In genomic region chr2:4391678-4392085, GRCm38 (mm10) we compare ENCODE assay signal across 9 mouse cellular contexts.
DNase-seq lines count a peak whose midpoint lies in the region; ATAC-seq and TF ChIP-seq lines count a peak whose summit lies in the region.
"Had no signal": no experiment of that assay in that cellular context is flagged by ENCODE, and none has a peak within 500 bp of the region (broad histone marks: within the 10 kb centered on the region; RNA-seq: fewer than 3 reads in every experiment).

No protein-coding gene starts in this region.

- H3K4me2 ChIP-seq in hindbrain, postnatal 0 days (ENCODE audit: low read depth, low read length): no peak overlapping the region; the same call in 1 of the 2 replicates
- no peak overlapping the region for H3K4me2 ChIP-seq in hindbrain, embryonic 16.5 days (ENCODE audit: low read length)
- peak overlapping the region; percentile 31 for H3K4me2 ChIP-seq in heart, embryonic 12.5 days
- H3K4me2 ChIP-seq in forebrain, embryonic 16.5 days (ENCODE audit: low read length): no peak overlapping the region

- H3K4me1 ChIP-seq in hindbrain, postnatal 0 days (ENCODE audit: insufficient read depth, low read length): no peaks in the 10 kb centered on the region; the same call in 1 of the 2 replicates
- H3K4me1 ChIP-seq in hindbrain, embryonic 16.5 days (ENCODE audit: control insufficient read depth, insufficient read depth, low read depth, low read length): 0 out of 2 replicates have a peak, but pooled peaks cover 2% of the 10 kb centered on the region
- H3K4me1 ChIP-seq in heart, embryonic 12.5 days (replicated peaks): peaks cover 29% of the 10 kb centered on the region
- H3K4me1 ChIP-seq in forebrain, embryonic 16.5 days (replicated peaks; ENCODE audit: control insufficient read depth, insufficient read depth, low read length): peaks cover 6% of the 10 kb centered on the region

- H3K9me3 ChIP-seq in hindbrain, postnatal 0 days (ENCODE audit: low read length): no peaks in the 10 kb centered on the region
- no peaks in the 10 kb centered on the region for H3K9me3 ChIP-seq in hindbrain, embryonic 16.5 days (ENCODE audit: control insufficient read depth, low read length)
- H3K9me3 ChIP-seq in heart, embryonic 12.5 days (replicated peaks): peaks cover 4% of the 10 kb centered on the region; the same call in 1 of the 2 replicates
- no peaks in the 10 kb centered on the region for H3K9me3 ChIP-seq in forebrain, embryonic 16.5 days (ENCODE audit: control insufficient read depth, low read length)

- H3K4me3 ChIP-seq in hindbrain, postnatal 0 days (ENCODE audit: low read length): no peak overlapping the region
- no peak overlapping the region for H3K4me3 ChIP-seq in hindbrain, embryonic 16.5 days (ENCODE audit: low read length)
- H3K4me3 ChIP-seq in heart, embryonic 12.5 days: no peak overlapping the region
- no peak overlapping the region for H3K4me3 ChIP-seq in forebrain, embryonic 16.5 days (replicated peaks; ENCODE audit: low read length)
- H3K4me3 ChIP-seq: myocyte had no signal

- H3K27me3 ChIP-seq in hindbrain, postnatal 0 days (ENCODE audit: insufficient read depth, low read length): no peaks in the 10 kb centered on the region
- H3K27me3 ChIP-seq in hindbrain, embryonic 16.5 days (replicated peaks; ENCODE audit: control insufficient read depth, insufficient read depth, low read length): no peaks in the 10 kb centered on the region
- no peaks in the 10 kb centered on the region for H3K27me3 ChIP-seq in heart, embryonic 12.5 days (replicated peaks)
- H3K27me3 ChIP-seq in forebrain, embryonic 16.5 days (replicated peaks; ENCODE audit: control insufficient read depth, insufficient read depth, low read length): no peaks in the 10 kb centered on the region

- no peaks in the 10 kb centered on the region for H3K36me3 ChIP-seq in hindbrain, postnatal 0 days (ENCODE audit: insufficient read depth, low read length)
- H3K36me3 ChIP-seq in hindbrain, embryonic 16.5 days (ENCODE audit: control insufficient read depth, insufficient read depth, low read length): no peaks in the 10 kb centered on the region
- no peaks in the 10 kb centered on the region for H3K36me3 ChIP-seq in heart, embryonic 12.5 days
- H3K36me3 ChIP-seq in forebrain, embryonic 16.5 days (ENCODE audit: control insufficient read depth, insufficient read depth): no peaks in the 10 kb centered on the region

- no peak; the same call in 1 of the 2 replicates for ATAC-seq in hindbrain, postnatal 0 days
- no peak for ATAC-seq in hindbrain, embryonic 16.5 days
- peak; percentile 77; the same call in 1 of the 2 replicates for ATAC-seq in heart, embryonic 12.5 days (ENCODE audit: insufficient number of reproducible peaks, low FRiP score)
- ATAC-seq in granulocyte monocyte progenitor cell, adult 5-6 weeks (replicated peaks; ENCODE audit: poor library complexity, severe bottlenecking): no peak
- no peak for ATAC-seq in forebrain, embryonic 16.5 days

- H3K9ac ChIP-seq in hindbrain, postnatal 0 days (replicated peaks; ENCODE audit: low read length): no peak overlapping the region
- H3K9ac ChIP-seq in hindbrain, embryonic 16.5 days (ENCODE audit: low read depth, low read length): no peak overlapping the region
- H3K9ac ChIP-seq in heart, embryonic 12.5 days: no peak overlapping the region
- H3K9ac ChIP-seq in forebrain, embryonic 16.5 days (replicated peaks; ENCODE audit: low read depth, low read length): no peak overlapping the region

- no peak for TF ChIP-seq CTCF in hindbrain, postnatal 0 days (IDR thresholded peaks at IDR 0.05; ENCODE audit: low read depth)

- H3K27ac ChIP-seq in hindbrain, postnatal 0 days: peak overlapping the region; percentile 22
- H3K27ac ChIP-seq in hindbrain, embryonic 16.5 days (ENCODE audit: low read depth, low read length): no peak overlapping the region
- H3K27ac ChIP-seq in heart, embryonic 12.5 days (ENCODE audit: poor library complexity, severe bottlenecking): peak overlapping the region; percentile 16
- no peak overlapping the region; the same call in 1 of the 2 replicates for H3K27ac ChIP-seq in forebrain, embryonic 16.5 days (ENCODE audit: low read length)

- 37% methylated on average over 7 of the region's 7 CpGs for WGBS in hindbrain, postnatal 0 days
- WGBS in hindbrain, embryonic 16.5 days: 48% methylated on average over 7 of the region's 7 CpGs
- WGBS in heart, embryonic 12.5 days: 21% methylated on average over 7 of the region's 7 CpGs
- 44% methylated on average over 7 of the region's 7 CpGs for WGBS in forebrain, embryonic 16.5 days

- DNase-seq in hindbrain, postnatal 0 days (ENCODE audit: low spot score): no peak
- DNase-seq in kidney, postnatal 14 days: peak; percentile 65
- DNase-seq in right cerebral cortex, postnatal 10 days (ENCODE audit: low spot score in 2 of 2): peak; percentile 51 to 64
- no peak for DNase-seq in cerebellum, adult 8-10 months

Comparison
In these comparisons a context has a peak if more than half of its experiments do, and no peak if none do; other contexts are left out.
1. H3K27ac ChIP-seq: peak in hindbrain, postnatal 0 days (single experiment) and heart, embryonic 12.5 days (single experiment); none in hindbrain, embryonic 16.5 days (single experiment) and forebrain, embryonic 16.5 days (single experiment).
2. DNase-seq: peak in kidney, postnatal 14 days (single experiment) and right cerebral cortex, postnatal 10 days (2 of 2); none in hindbrain, postnatal 0 days (single experiment) and cerebellum, adult 8-10 months (single experiment).